Mouse (Mus musculus): ENCODE measurements around the gene Gm20532. TPM values are rescaled to one million over a fixed set of nuclear protein-coding genes. Genes with fewer than 3 reads are reported as not detected.

Gm20532 gene
- polyA plus RNA-seq (2014; fragmentation: Illumina TruSeq; extraction: RNeasy Lipid Tissue Mini Kit (QIAGEN cat#74804); ENCODE audit: insufficient read depth, low read depth, low replicate concordance), result not detected

DNA sequence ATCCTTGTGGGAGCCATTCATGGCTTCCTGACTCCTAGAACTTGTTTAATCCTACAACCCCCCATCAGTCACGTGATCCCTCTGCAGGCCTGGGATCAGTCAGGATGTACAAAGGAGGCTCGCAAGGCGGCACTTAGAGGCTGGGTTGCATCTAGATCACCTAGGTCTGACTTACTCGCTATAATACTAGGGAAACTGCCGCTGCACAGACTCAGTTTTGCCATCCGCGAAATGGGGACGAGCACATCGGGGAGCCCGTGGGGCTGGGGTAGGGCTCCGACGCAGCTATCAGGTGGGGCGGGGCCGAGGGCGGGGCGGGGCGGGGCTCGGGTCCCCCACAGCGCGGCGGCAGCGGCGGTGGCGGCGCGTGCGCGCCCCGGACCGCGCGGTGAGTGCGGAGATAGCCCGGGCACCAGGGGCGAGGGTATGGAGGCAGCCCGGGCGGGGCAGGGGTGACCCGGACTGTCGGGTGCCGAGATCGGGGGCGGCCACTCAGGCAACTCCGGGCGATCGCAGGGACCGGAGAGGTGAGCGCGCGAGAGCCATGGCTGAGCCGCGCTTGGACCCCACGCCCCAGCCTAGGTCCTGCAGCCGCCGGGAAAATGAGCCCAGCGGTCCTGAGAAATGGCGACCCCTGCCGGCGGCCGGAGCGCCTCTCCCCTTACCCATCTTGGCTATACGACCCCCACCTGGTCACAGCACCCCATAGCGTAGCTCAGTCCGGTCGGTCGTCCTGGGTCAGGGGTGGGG, at the start of gene Gm20532:
Gene Gm20532, plus strand, starts transcription at position 346 of the 750 bp plus-strand sequence.

DNA sequence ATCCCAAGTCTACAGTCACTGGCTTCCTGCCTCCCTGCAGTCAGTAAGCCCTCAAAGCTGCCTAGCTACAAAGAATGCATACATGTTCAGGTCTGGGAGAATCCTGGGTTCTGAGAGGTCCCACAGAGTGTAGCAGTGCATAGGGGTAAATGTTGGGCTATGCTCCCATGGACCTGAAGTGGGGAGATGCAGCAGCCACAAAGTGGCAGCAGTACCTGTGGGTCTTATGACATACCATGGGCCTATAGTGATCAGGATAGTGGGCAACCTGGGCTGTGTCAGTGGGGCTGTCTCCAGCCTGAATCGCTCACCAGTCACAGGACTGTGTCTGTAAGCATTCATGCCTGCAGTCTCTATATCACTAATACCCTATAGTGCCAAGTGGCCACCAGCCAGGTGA, 6.7 kb upstream of the Gm20532 start, which contains the start of gene Egfl7:
Gene Egfl7, plus strand, starts transcription at position 301 of the 400 bp plus-strand sequence.

DNA sequence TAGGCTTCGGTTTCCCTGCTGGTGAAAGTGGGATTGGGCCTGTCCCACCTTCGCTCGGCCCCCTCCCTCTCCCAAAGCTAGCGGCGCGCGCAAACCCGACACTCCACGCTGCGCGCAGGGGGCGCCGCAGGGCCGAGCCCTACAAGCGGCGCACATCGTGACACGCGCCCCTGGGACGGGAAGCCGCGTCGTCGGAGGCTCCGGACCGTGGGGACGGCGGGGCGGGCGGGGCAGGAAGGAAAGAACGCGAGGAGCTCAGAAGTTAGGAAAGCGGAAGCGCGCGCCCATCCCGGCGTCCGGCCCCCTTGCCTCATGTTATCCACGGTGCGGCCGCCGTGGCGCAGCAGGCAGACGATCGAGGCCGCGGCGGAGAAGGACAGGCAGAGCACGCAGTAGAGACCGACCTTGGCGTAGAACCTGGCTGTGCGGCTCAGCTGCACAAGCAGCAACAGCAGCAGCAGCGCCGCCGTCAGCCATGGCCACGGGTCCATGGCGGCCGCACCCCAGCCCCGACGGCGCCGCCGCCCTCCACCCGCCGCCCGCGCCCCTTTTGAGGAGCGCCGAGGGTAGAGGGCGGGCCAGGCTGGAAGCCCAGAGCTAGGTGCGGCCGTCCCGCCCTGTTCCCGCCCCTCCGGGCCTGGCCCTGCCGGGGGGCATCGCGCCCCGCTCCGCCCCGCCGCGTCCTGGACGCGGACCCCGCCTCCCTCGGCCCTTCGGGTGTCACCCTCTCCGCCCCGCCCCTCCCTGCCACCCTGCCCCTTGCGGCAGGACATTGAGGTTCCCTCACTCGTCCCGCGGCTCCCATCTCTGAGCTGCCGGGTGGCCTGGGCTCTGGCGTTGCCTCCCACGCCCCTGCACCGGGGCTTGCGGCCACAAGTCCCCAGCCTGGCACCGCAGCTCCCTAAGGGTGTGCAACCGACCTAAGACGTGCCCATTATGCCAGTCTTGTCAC, 17.6 kb downstream of the Gm20532 start, which contains the start of gene Agpat2:
Gene Agpat2, minus strand, starts transcription at position 698 of the 952 bp plus-strand sequence.

DNA sequence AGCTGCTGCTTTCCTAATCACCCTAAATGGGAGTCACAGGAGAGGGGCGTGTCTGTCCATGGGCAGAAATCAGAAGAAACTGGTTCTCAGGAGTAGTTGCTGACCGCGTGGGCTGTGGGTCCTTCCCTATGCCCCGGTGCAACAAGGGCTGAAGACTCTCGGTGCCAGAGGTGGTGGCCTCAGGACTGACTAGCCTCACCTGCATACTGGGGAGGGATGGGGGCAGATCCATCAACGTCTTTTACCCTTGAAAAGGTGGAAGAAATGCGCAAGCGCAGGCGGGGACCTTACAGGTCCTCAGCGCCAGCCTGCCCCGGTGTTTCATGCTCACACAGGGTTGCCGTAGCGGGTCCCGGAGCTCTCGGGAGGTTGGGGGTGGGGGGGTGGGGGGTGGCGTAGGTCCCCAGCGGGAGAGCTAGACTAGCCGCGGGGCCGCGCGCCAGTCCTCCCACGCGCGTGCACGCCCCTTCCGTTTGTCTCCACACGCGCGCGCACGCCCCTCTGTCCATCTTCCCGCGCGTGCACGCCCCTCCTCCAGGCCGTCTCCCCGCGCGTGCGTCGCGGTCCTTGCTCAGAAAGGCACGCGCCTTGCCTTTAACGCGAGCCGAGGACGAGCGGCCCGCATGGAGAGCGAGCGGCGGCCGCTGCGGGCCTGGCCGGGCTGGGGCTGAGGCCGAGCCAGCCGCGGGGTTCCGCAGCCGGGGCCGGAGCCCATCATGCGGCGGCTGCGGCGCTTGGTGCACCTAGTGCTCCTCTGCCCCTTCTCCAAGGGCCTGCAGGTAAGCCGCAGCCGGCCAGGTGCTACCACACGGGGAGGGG, 41.7 kb downstream of the Gm20532 start, which contains the start of gene Fam69b:
Gene Fam69b, plus strand, starts transcription at position 537 of the 819 bp plus-strand sequence.

DNA sequence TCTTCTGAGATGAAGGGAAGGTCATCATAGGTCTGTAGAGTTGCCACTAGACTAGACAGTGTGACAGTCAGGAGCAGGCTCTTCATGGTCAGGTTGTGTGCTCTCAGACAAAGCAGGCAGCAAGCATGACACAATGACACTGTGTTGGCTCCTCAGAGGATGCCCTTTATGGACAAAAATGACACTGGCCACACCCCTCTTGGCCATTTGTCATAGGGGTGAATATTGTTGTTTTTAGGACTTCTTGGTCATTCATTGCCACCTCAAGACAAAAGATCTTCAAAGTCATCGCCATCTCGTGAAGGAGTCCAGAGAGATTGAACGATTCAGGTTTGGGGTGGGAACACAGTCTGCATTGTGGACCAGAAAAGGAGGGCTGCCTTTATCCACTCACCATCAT, 84.7 kb downstream of the Gm20532 start, which contains the start of gene Lcn4:
Gene Lcn4, minus strand, starts transcription at position 101 of the 400 bp plus-strand sequence.

Other genes starting within 250 kb of the Gm20532 start
- gene Dnlz, start 234.5 kb upstream of the Gm20532 start, polyA plus RNA-seq (2014; fragmentation: Illumina TruSeq; extraction: RNeasy Lipid Tissue Mini Kit (QIAGEN cat#74804); ENCODE audit: insufficient read depth, low read depth, low replicate concordance), result 10.7 TPM
- gene Card9, start 225.7 kb upstream of the Gm20532 start, polyA plus RNA-seq (2014; fragmentation: Illumina TruSeq; extraction: RNeasy Lipid Tissue Mini Kit (QIAGEN cat#74804); ENCODE audit: insufficient read depth, low read depth, low replicate concordance), result 13.2 TPM
- gene Snapc4, start 206.0 kb upstream of the Gm20532 start, polyA plus RNA-seq (2014; fragmentation: Illumina TruSeq; extraction: RNeasy Lipid Tissue Mini Kit (QIAGEN cat#74804); ENCODE audit: insufficient read depth, low read depth, low replicate concordance), result 7.8 TPM
- gene Entr1, start 197.3 kb upstream of the Gm20532 start, polyA plus RNA-seq (2014; fragmentation: Illumina TruSeq; extraction: RNeasy Lipid Tissue Mini Kit (QIAGEN cat#74804); ENCODE audit: insufficient read depth, low read depth, low replicate concordance), result 49.5 TPM
- 22.6 TPM for gene Pmpca, start 197.3 kb upstream of the Gm20532 start, polyA plus RNA-seq (2014; fragmentation: Illumina TruSeq; extraction: RNeasy Lipid Tissue Mini Kit (QIAGEN cat#74804); ENCODE audit: insufficient read depth, low read depth, low replicate concordance)
- 7.1 TPM for gene Inpp5e, start 177.4 kb upstream of the Gm20532 start, polyA plus RNA-seq (2014; fragmentation: Illumina TruSeq; extraction: RNeasy Lipid Tissue Mini Kit (QIAGEN cat#74804); ENCODE audit: insufficient read depth, low read depth, low replicate concordance)
- 13.3 TPM for gene Sec16a, start 141.4 kb upstream of the Gm20532 start, polyA plus RNA-seq (2014; fragmentation: Illumina TruSeq; extraction: RNeasy Lipid Tissue Mini Kit (QIAGEN cat#74804); ENCODE audit: insufficient read depth, low read depth, low replicate concordance)
- 14.9 TPM for gene Notch1, start 70.0 kb upstream of the Gm20532 start, polyA plus RNA-seq (2014; fragmentation: Illumina TruSeq; extraction: RNeasy Lipid Tissue Mini Kit (QIAGEN cat#74804); ENCODE audit: insufficient read depth, low read depth, low replicate concordance)
- gene Egfl7, start 6.6 kb upstream of the Gm20532 start, polyA plus RNA-seq (2014; fragmentation: Illumina TruSeq; extraction: RNeasy Lipid Tissue Mini Kit (QIAGEN cat#74804); ENCODE audit: insufficient read depth, low read depth, low replicate concordance), result 820 TPM
- gene Agpat2, start 17.8 kb downstream of the Gm20532 start, polyA plus RNA-seq (2014; fragmentation: Illumina TruSeq; extraction: RNeasy Lipid Tissue Mini Kit (QIAGEN cat#74804); ENCODE audit: insufficient read depth, low read depth, low replicate concordance), result 51.3 TPM
- 6.8 TPM for gene Fam69b, start 41.8 kb downstream of the Gm20532 start, polyA plus RNA-seq (2014; fragmentation: Illumina TruSeq; extraction: RNeasy Lipid Tissue Mini Kit (QIAGEN cat#74804); ENCODE audit: insufficient read depth, low read depth, low replicate concordance)
- gene Lcn4, start 84.6 kb downstream of the Gm20532 start, polyA plus RNA-seq (2014; fragmentation: Illumina TruSeq; extraction: RNeasy Lipid Tissue Mini Kit (QIAGEN cat#74804); ENCODE audit: insufficient read depth, low read depth, low replicate concordance), result 0.58 TPM

Data from lung, adult 10 weeks (tissue).